Mouse (Mus musculus) heart, postnatal 0 days (tissue): ENCODE results near the gene Nrxn3. TPM values are rescaled to one million over a fixed set of nuclear protein-coding genes. Genes with fewer than 3 reads are reported as not detected.

Experiments
- ATAC-seq: fragments of 200-750 bp; cut with Nextera tagmentation; 2 replicates; pipeline ENCODE4 v1.8.0; 2017; ENCODE audit warnings: low read depth, moderate number of reproducible peaks, moderate library complexity; ENCODE audit not compliant: insufficient read depth
- DNase-seq: peaks from one replicate; pipeline ENCODE4 v3.0.0-alpha.2; 2016; ENCODE audit warnings: low spot score
- H3K27ac ChIP-seq: fragments of 300-500 bp; sonication (generic); 2 replicates; pipeline ENCODE4 v1.5.1; 2014; ENCODE audit warnings: low read depth, mild to moderate bottlenecking
- H3K27me3 ChIP-seq: fragments of 300-500 bp; sonication (generic); 2 replicates; pipeline ENCODE4 v1.6.1; 2014; ENCODE audit warnings: low read length, mixed read lengths; ENCODE audit not compliant: control insufficient read depth, insufficient read depth
- H3K36me3 ChIP-seq: fragments of 300-500 bp; sonication (generic); replicated peaks from 2 replicates; pipeline ENCODE4 v1.6.1; 2014; ENCODE audit warnings: low read length, mixed read lengths; ENCODE audit not compliant: control insufficient read depth, insufficient read depth
- H3K4me1 ChIP-seq: fragments of 300-500 bp; sonication (generic); 2 replicates; pipeline ENCODE4 v1.6.1; 2014; ENCODE audit warnings: antibody characterized with exemption; ENCODE audit not compliant: control insufficient read depth, insufficient read depth
- H3K4me2 ChIP-seq: fragments of 300-500 bp; sonication (generic); 2 replicates; pipeline ENCODE4 v1.6.1; 2014; ENCODE audit warnings: low read depth, mild to moderate bottlenecking, low read length, moderate library complexity
- H3K4me3 ChIP-seq: fragments of 300-500 bp; sonication (generic); 2 replicates; pipeline ENCODE4 v1.5.1; 2014; ENCODE audit warnings: low read depth, low read length
- H3K9ac ChIP-seq: fragments of 300-500 bp; sonication (generic); replicated peaks from 2 replicates; pipeline ENCODE4 v1.6.1; 2014; ENCODE audit warnings: low read depth, low read length, mixed read lengths
- H3K9me3 ChIP-seq: fragments of 300-500 bp; sonication (generic); replicated peaks from 2 replicates; pipeline ENCODE4 v1.6.1; 2016; ENCODE audit warnings: low read length; ENCODE audit not compliant: control insufficient read depth
- CTCF ChIP-seq: IDR thresholded peaks from 2 replicates; pipeline ENCODE4 v1.5.1; 2016; ENCODE audit warnings: antibody characterized with exemption, control low read depth, low read depth
- EP300 ChIP-seq: IDR thresholded peaks from 2 replicates; pipeline ENCODE4 v1.6.1; 2016; ENCODE audit warnings: antibody characterized with exemption, low read depth
- WGBS: fragments of 180-500 bp; shearing (Covaris S2); extraction: QIAGEN DNeasy Blood & Tissue Kit; methylation state at CpG from one replicate; pipeline ENCODE4 v1.1.7; 2014; 5-methylcytosine and 5-hydroxymethylcytosine counted together
- polyA plus RNA-seq: library from polyadenylated mRNA; unstranded; fragments of >200 nt; fragmentation: Nextera tagmentation; extraction: Ambion mirVana; gene quantifications from 2 replicates; pipeline ENCODE4 v1.2.1, GENCODE M21; 2015
- total RNA-seq: library from RNA; depleted of rRNA; stranded (reverse); fragments of >200 nt; gene quantifications from 2 replicates; pipeline ENCODE4 v1.2.3, GENCODE M21; 2014; ENCODE audit warnings: low replicate concordance

Nrxn3 gene
- total and polyA plus RNA-seq, 2 experiments from 2014 or later, result 1.0 to 1.8 TPM

GRCm38 (mm10) chr12:89551291-89551690, 828.6 kb downstream of the Nrxn3 start:
- Histone ChIP-seq H3K9ac (no peak overlapping the region), H3K4me2 (no peak overlapping the region), H3K4me3 (no peak overlapping the region), H3K27ac (no peak overlapping the region), H3K36me3 (no peaks in the 10 kb centered on the region), H3K27me3 (no peaks in the 10 kb centered on the region), H3K4me1 (no peaks in the 10 kb centered on the region), H3K9me3 (no peaks in the 10 kb centered on the region)
- WGBS, result 54% methylated on average over 2 of the region's 2 CpGs
- no peak for ATAC-seq
- TF ChIP-seq EP300, result no peak
- TF ChIP-seq CTCF, result no peak
- DNase-seq, result no peak

- TF ChIP-seq EP300 (no peak), CTCF (no peak)
- Histone ChIP-seq H3K9ac (no peak overlapping the region), H3K36me3 (no peaks in the 10 kb centered on the region), H3K9me3 (no peaks in the 10 kb centered on the region), H3K27me3 (no peaks in the 10 kb centered on the region), H3K4me3 (no peak overlapping the region), H3K4me2 (no peak overlapping the region), H3K27ac (no peak overlapping the region), H3K4me1 (no peaks in the 10 kb centered on the region)
- 58% methylated on average over 4 of the region's 4 CpGs for WGBS
- ATAC-seq (no peak), DNase-seq (no peak)
Observed at GRCm38 (mm10) chr12:89553223-89553880, 830.7 kb downstream of the Nrxn3 start.

- DNase-seq (no peak), ATAC-seq (no peak)
- Histone ChIP-seq H3K27me3 (no peaks in the 10 kb centered on the region), H3K4me3 (no peak overlapping the region), H3K9ac (no peak overlapping the region), H3K4me1 (no peaks in the 10 kb centered on the region), H3K9me3 (no peaks in the 10 kb centered on the region), H3K4me2 (no peak overlapping the region), H3K36me3 (no peaks in the 10 kb centered on the region), H3K27ac (no peak overlapping the region)
- WGBS, result 50% methylated on average over 2 of the region's 2 CpGs
- TF ChIP-seq CTCF, result no peak
- TF ChIP-seq EP300, result no peak
Observed at GRCm38 (mm10) chr12:89554171-89554570, 831.5 kb downstream of the Nrxn3 start.

GRCm38 (mm10) chr12:89554740-89555430, 832.2 kb downstream of the Nrxn3 start:
- Histone ChIP-seq H3K36me3 (no peaks in the 10 kb centered on the region), H3K4me2 (no peak overlapping the region), H3K27me3 (no peaks in the 10 kb centered on the region), H3K4me3 (no peak overlapping the region), H3K27ac (no peak overlapping the region), H3K9me3 (no peaks in the 10 kb centered on the region), H3K4me1 (no peaks in the 10 kb centered on the region), H3K9ac (no peak overlapping the region)
- no peak for DNase-seq
- ATAC-seq, result no peak
- TF ChIP-seq CTCF (peak; percentile 25; the same call in 1 of the 2 replicates), EP300 (no peak)
- WGBS, result 52% methylated on average over 2 of the region's 2 CpGs

GRCm38 (mm10) chr12:89558921-89559320, 836.2 kb downstream of the Nrxn3 start:
- ATAC-seq, result no peak
- Histone ChIP-seq H3K4me3 (no peak overlapping the region), H3K4me1 (no peaks in the 10 kb centered on the region), H3K4me2 (no peak overlapping the region), H3K27ac (no peak overlapping the region), H3K27me3 (no peaks in the 10 kb centered on the region), H3K9ac (no peak overlapping the region), H3K9me3 (no peaks in the 10 kb centered on the region), H3K36me3 (no peaks in the 10 kb centered on the region)
- DNase-seq, result no peak
- 89% methylated on average over 1 of the region's 1 CpGs for WGBS
- no peak for TF ChIP-seq CTCF
- no peak for TF ChIP-seq EP300
